1 mouse cellular context compared by ENCODE assay signal in genomic region chr17:27559596-27559995, GRCm38 (mm10).
TF ChIP-seq lines count a peak whose summit lies in the region.

No protein-coding gene starts in this region.

TF ChIP-seq in MEL, 35 proteins besides CTCF, POLR2A, EP300 and RAD21 (continued from another document):
- no peak for TF ChIP-seq RCOR1 (IDR thresholded peaks at IDR 0.05; ENCODE audit: low read depth, low read length)
- no peak for TF ChIP-seq CHD2 (IDR thresholded peaks at IDR 0.05; ENCODE audit: low read length)
